Mouse (Mus musculus) activated CD4-positive, CD25-positive, alpha-beta regulatory T cell, adult 4 months (primary cell): ENCODE measurements at regions not wholly inside any gene's neighbourhood (a gene's known extent, or its start where the extent isn't known, plus 50 kb on each side); places are given as distances from the start of the nearest gene placed in this dataset.

ENCODE experiments used
- ATAC-seq: one replicate; pipeline ENCODE4 v1.8.0; 2017

DNA sequence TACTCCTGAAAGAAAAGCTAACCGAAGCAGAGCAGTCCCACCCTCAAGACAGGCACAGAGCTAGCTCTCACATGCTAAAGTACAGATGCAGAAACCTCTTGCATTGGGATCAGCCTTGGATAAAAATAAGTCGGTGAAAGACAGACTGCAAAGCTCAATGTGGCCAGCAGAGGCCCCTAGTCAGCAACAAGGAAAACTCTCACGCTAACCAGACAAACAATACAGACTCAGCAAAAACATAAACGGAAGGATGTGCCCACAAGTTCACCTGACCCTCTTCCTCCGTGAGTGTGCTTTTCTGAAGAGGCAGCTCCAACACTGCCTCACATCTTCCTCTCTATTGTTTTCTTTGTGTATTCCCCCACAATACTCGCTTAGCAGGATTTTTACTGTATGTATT lies 77.8 kb downstream of the Rpia start:
- ATAC-seq = peak; percentile 92

DNA sequence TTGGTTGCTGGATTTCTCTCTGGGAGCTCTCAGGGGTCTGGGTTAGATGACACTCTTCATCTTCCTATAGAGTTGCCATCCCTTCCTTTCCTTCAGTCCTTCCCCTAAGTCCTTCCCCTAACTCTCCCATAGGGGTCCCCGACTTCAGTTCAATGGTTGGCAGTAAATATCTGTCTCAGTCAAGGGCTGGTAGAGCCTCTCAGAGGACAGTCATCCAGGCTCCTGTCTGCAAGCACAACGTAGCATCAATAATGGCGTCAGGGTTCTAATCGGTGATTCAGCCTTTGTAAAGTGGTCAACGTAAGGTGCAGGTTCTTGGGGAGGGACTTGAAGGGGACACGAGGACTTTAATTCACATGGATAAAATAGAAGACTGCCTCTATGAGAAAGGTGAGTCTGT lies 78.4 kb downstream of the Rpia start:
- no peak for ATAC-seq

DNA sequence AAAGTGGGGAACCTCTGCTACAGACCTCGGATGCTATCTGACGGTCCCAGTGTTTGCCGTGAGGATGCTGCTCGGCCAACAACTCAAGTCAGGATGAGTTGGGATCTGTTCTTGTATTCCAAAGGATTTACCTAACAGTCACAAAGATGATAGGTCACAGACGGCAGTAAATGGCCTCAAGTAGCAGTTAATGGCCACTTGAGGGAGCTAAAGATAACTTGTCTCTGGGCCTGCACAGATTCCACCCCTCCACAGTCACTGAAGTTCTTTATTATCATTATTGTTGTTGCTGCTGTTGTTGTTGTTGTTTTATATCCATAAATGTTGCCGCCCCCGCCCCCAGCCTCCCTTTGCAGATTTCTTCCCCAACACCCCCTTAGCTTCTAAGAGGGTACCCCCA lies 78.9 kb downstream of the Rpia start:
- ATAC-seq = no peak

DNA sequence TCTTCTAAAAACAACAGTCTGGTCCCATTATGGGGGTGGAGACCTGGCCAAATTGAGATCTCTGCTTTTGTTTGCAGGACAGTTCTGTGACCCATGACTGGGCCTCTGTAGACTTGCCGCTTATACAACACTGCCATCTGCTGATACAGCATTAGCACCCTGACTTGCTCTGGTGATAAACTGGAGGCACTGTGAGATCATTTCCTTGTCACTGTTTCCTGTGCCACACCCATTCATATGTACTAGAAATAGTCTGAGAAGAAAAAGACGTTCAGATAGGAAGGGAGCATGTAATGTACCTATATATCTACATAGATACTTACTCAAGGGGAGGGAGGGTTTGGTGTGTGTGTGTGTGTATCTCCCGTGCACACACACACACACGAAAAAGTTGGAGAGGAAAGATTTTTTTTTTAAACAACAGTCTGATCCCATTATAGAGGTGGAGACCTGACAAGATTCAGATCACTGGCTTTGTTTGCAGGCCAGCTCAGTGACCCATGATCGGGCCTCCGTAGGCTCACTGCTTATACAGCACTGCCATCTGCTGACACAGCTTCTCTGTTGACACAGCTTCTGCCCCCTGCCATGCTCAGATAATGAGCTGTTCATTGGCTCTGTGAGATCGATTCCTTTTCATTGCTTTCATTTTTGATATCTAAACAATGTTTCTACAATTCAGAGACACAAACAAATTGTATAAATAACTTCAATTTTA lies 82.5 kb downstream of the Rpia start:
- ATAC-seq = peak; percentile 89

DNA sequence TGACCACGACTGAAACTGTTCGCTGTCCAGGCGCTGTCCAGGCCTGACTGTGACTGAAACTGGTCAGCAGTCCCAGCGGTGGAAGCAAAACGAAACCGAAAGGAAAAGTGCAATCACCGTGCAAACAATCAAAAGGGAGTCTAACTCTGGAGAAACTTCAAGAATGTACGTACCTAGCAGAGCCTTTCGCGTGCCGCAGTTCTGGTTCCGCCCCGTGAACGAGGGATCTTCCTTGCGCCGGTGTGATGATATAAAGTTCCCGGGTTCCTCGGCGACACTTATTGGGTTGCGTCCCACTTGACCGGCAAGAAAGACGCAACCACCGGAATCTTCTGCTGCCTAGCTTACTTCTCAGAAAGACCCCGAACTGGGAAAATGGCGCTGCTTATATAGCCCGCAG lies 96.4 kb downstream of the Rpia start:
- ATAC-seq = no peak
